Mouse (Mus musculus) heart, adult 9 months (tissue): ENCODE data around the gene Arl4a.

Experiments
- DNase-seq, 2 experiments: peaks; one replicate each; pipeline ENCODE4 v3.0.0; 2022; ENCODE audit warnings: low spot score in 2 of 2

Gene Arl4a

GRCm38 (mm10) chr12:39959166-39959565 lies 78.7 kb downstream of the Arl4a start:
- DNase-seq: no peak

- no peak for DNase-seq
Measured at GRCm38 (mm10) chr12:39957931-39958671, 79.7 kb downstream of the Arl4a start.

GRCm38 (mm10) chr12:39956396-39956795 lies 81.4 kb downstream of the Arl4a start:
- peak; percentile 24 to 26 for DNase-seq
